ENCODE assay signal across 16 mouse cellular contexts in genomic region chrX:42321200-42321773, GRCm38 (mm10).
DNase-seq lines count a peak whose midpoint lies in the region; ATAC-seq and TF ChIP-seq lines count a peak whose summit lies in the region.
"Had no signal": no experiment of that assay in that cellular context is flagged by ENCODE, and none has a peak within 500 bp of the region (broad histone marks: within the 10 kb centered on the region; RNA-seq: fewer than 3 reads in every experiment).

No protein-coding gene starts in this region.

- no peak overlapping the region for H3K27ac ChIP-seq in kidney, postnatal 0 days
- H3K27ac ChIP-seq in intestine, embryonic 16.5 days (ENCODE audit: low read length) = no peak overlapping the region
- H3K27ac ChIP-seq: heart, embryonic 10.5 days; stomach, embryonic 15.5 days had no signal

- ATAC-seq in kidney, postnatal 0 days (replicated peaks; ENCODE audit: low FRiP score, low read depth) = no peak
- no peak for ATAC-seq in intestine, embryonic 16.5 days
- ATAC-seq in CD4-positive, CD25-positive, alpha-beta regulatory T cell, adult 4 months = no peak

- no peaks in the 10 kb centered on the region for H3K27me3 ChIP-seq in kidney, postnatal 0 days (ENCODE audit: insufficient read depth, low read length)
- H3K27me3 ChIP-seq in intestine, embryonic 16.5 days (replicated peaks; ENCODE audit: control insufficient read depth, insufficient read depth, low read length) = no peaks in the 10 kb centered on the region
- H3K27me3 ChIP-seq: stomach, embryonic 15.5 days had no signal

- no peak overlapping the region for H3K4me3 ChIP-seq in kidney, postnatal 0 days (replicated peaks; ENCODE audit: low read depth, low read length)
- no peak overlapping the region for H3K4me3 ChIP-seq in intestine, embryonic 16.5 days (ENCODE audit: low read length)
- H3K4me3 ChIP-seq: heart, embryonic 10.5 days; stomach, embryonic 15.5 days had no signal

- H3K4me2 ChIP-seq in kidney, postnatal 0 days (ENCODE audit: low read length) = no peak overlapping the region
- H3K4me2 ChIP-seq in intestine, embryonic 16.5 days (ENCODE audit: low read depth, low read length) = no peak overlapping the region
- H3K4me2 ChIP-seq: stomach, embryonic 15.5 days had no signal

- H3K9me3 ChIP-seq in kidney, postnatal 0 days (replicated peaks; ENCODE audit: low read length) = no peaks in the 10 kb centered on the region
- H3K9me3 ChIP-seq in intestine, embryonic 16.5 days (ENCODE audit: control insufficient read depth, low read length) = no peaks in the 10 kb centered on the region
- H3K9me3 ChIP-seq: heart, embryonic 10.5 days; stomach, embryonic 15.5 days had no signal

- WGBS in kidney, postnatal 0 days = 47% methylated on average over 9 of the region's 9 CpGs
- WGBS in intestine, embryonic 16.5 days = 40% methylated on average over 9 of the region's 9 CpGs

- H3K9ac ChIP-seq in kidney, postnatal 0 days (ENCODE audit: low read depth, low read length) = no peak overlapping the region
- no peak overlapping the region for H3K9ac ChIP-seq in intestine, embryonic 16.5 days (ENCODE audit: low read depth, low read length)
- H3K9ac ChIP-seq: stomach, embryonic 15.5 days had no signal

- H3K36me3 ChIP-seq in kidney, postnatal 0 days (ENCODE audit: insufficient read depth, low read length) = no peaks in the 10 kb centered on the region
- H3K36me3 ChIP-seq in intestine, embryonic 16.5 days (ENCODE audit: control insufficient read depth, insufficient read depth, low read length) = no peaks in the 10 kb centered on the region
- H3K36me3 ChIP-seq: heart, embryonic 10.5 days; stomach, embryonic 15.5 days had no signal

- TF ChIP-seq CTCF in kidney, postnatal 0 days (IDR thresholded peaks at IDR 0.05; ENCODE audit: low read depth) = no peak

- peak; percentile 45 for DNase-seq in kidney, postnatal 0 days (ENCODE audit: low spot score)
- no peak for DNase-seq in kidney, adult 9 months
- peak; percentile 8 for DNase-seq in R1 (ENCODE audit: low read depth, low spot score)
- peak; percentile 25 for DNase-seq in embryo, embryonic 9.5 days (ENCODE audit: extremely low spot score)
- DNase-seq in lung, postnatal 25 days (ENCODE audit: low spot score) = peak; percentile 10
- no peak for DNase-seq in right cerebral cortex, adult 2 months (ENCODE audit: low spot score in 2 of 2)
- DNase-seq: adrenal gland, adult 8-10 months; cerebellum, adult 8-10 months; gastrocnemius, postnatal 25 days; heart, postnatal 36 days; kidney, adult 11 months; kidney, postnatal 36 days had no signal

- H3K4me1 ChIP-seq in kidney, postnatal 0 days (replicated peaks; ENCODE audit: insufficient read depth, low read length) = no peaks in the 10 kb centered on the region
- no peaks in the 10 kb centered on the region for H3K4me1 ChIP-seq in intestine, embryonic 16.5 days (ENCODE audit: control insufficient read depth, insufficient read depth, low read length)
- H3K4me1 ChIP-seq: heart, embryonic 10.5 days; stomach, embryonic 15.5 days had no signal

Comparison
In these comparisons a context has a peak if more than half of its experiments do, and no peak if none do; other contexts are left out.
1. DNase-seq: peak in kidney, postnatal 0 days (single experiment), R1 (single experiment), embryo, embryonic 9.5 days (single experiment) and lung, postnatal 25 days (single experiment); none in kidney, adult 9 months (single experiment) and right cerebral cortex, adult 2 months (0 of 2).